Mouse (Mus musculus) embryonic facial prominence, embryonic 10.5 days (tissue): Measurements from ENCODE around the gene Tshb. TPM values are rescaled to one million over a fixed set of nuclear protein-coding genes. Genes with fewer than 3 reads are reported as not detected.
A peak's percentile ranks its signal among the peaks of the same experiment; 100 is the strongest.

ENCODE experiments used
- DNase-seq: peaks from one replicate; pipeline ENCODE4 v3.0.0-alpha.2; 2017; ENCODE audit warnings: low spot score
- H3K27ac ChIP-seq: fragments of 300-500 bp; sonication (generic); replicated peaks from 2 replicates; pipeline ENCODE4 v1.5.1; 2016; ENCODE audit warnings: mild to moderate bottlenecking
- H3K27me3 ChIP-seq: fragments of 300-500 bp; sonication (generic); replicated peaks from 2 replicates; pipeline ENCODE4 v1.6.1; 2016; ENCODE audit warnings: low read depth, mild to moderate bottlenecking; ENCODE audit not compliant: poor library complexity, severe bottlenecking
- H3K36me3 ChIP-seq: fragments of 300-500 bp; sonication (generic); replicated peaks from 2 replicates; pipeline ENCODE4 v1.6.1; 2016; ENCODE audit warnings: mild to moderate bottlenecking, moderate library complexity
- H3K4me1 ChIP-seq: fragments of 300-500 bp; sonication (generic); 2 replicates; pipeline ENCODE4 v1.6.1; 2016
- H3K4me3 ChIP-seq: fragments of 300-500 bp; sonication (generic); 2 replicates; pipeline ENCODE4 v1.5.1; 2016; ENCODE audit warnings: mild to moderate bottlenecking, moderate library complexity
- H3K9me3 ChIP-seq: fragments of 300-500 bp; sonication (generic); 2 replicates; pipeline ENCODE4 v1.6.1; 2016; ENCODE audit warnings: mild to moderate bottlenecking
- WGBS: fragments of 180-500 bp; shearing (Covaris S2); methylation state at CpG from one replicate; pipeline ENCODE4 v1.1.7; 2016; 5-methylcytosine and 5-hydroxymethylcytosine counted together
- polyA plus RNA-seq: library from polyadenylated mRNA; unstranded; fragments of >200 nt; fragmentation: Nextera tagmentation; extraction: Ambion mirVana; gene quantifications from 2 replicates; pipeline ENCODE4 v1.2.1, GENCODE M21; 2016

Tshb gene
- polyA plus RNA-seq, 1 experiment from 2014 or later: 0.10 TPM

- Histone ChIP-seq H3K36me3 (peaks cover 11% of the 10 kb centered on the region), H3K4me3 (no peak overlapping the region), H3K27ac (no peak overlapping the region), H3K27me3 (no peaks in the 10 kb centered on the region), H3K4me1 (peaks cover 11% of the 10 kb centered on the region; the same call in 1 of the 2 replicates), H3K9me3 (no peaks in the 10 kb centered on the region)
- no peak for DNase-seq
- WGBS: 82% methylated on average over 5 of the region's 5 CpGs
Observed at GRCm38 (mm10) chr3:102751136-102751535, 31.4 kb downstream of the Tshb start.

- Histone ChIP-seq H3K4me1 (peaks cover 25% of the 10 kb centered on the region), H3K27ac (no peak overlapping the region), H3K4me3 (no peak overlapping the region), H3K36me3 (peaks cover 11% of the 10 kb centered on the region), H3K9me3 (no peaks in the 10 kb centered on the region), H3K27me3 (no peaks in the 10 kb centered on the region)
- WGBS: 80% methylated on average over 5 of the region's 5 CpGs
- DNase-seq: no peak
Observed at GRCm38 (mm10) chr3:102748686-102749085, 33.8 kb downstream of the Tshb start.

- Histone ChIP-seq H3K9me3 (no peaks in the 10 kb centered on the region), H3K27me3 (no peaks in the 10 kb centered on the region), H3K36me3 (peaks cover 7% of the 10 kb centered on the region), H3K4me1 (peaks cover 31% of the 10 kb centered on the region), H3K4me3 (no peak overlapping the region), H3K27ac (no peak overlapping the region)
- 72% methylated on average over 3 of the region's 3 CpGs for WGBS
- no peak for DNase-seq
Observed at GRCm38 (mm10) chr3:102748038-102748437, 34.5 kb downstream of the Tshb start.

- no peaks in the 10 kb centered on the region; the same call in 1 of the 2 replicates for H3K36me3 ChIP-seq
- WGBS: 82% methylated on average over 4 of the region's 4 CpGs
- peaks cover 37% of the 10 kb centered on the region for H3K4me1 ChIP-seq
- no peaks in the 10 kb centered on the region for H3K9me3 ChIP-seq
- H3K27ac ChIP-seq: no peak overlapping the region
- no peaks in the 10 kb centered on the region for H3K27me3 ChIP-seq
- H3K4me3 ChIP-seq: no peak overlapping the region
- DNase-seq: no peak
Observed at GRCm38 (mm10) chr3:102746174-102746573, 36.3 kb downstream of the Tshb start.

GRCm38 (mm10) chr3:102744657-102745056 is 37.9 kb downstream of the Tshb start:
- Histone ChIP-seq H3K4me1 (peaks cover 37% of the 10 kb centered on the region), H3K27ac (peak overlapping the region; percentile 44)
- WGBS: 55% methylated on average over 5 of the region's 5 CpGs

GRCm38 (mm10) chr3:102743781-102744471 is 38.6 kb downstream of the Tshb start:
- 79% methylated on average over 9 of the region's 9 CpGs for WGBS
- peaks cover 37% of the 10 kb centered on the region for H3K4me1 ChIP-seq
- DNase-seq: no peak
- no peaks in the 10 kb centered on the region for H3K36me3 ChIP-seq
- H3K4me3 ChIP-seq: no peak overlapping the region
- H3K27ac ChIP-seq: 0 out of 2 replicates have a peak overlapping the region, but pooled peaks have one; percentile 44
- H3K9me3 ChIP-seq: no peaks in the 10 kb centered on the region
- H3K27me3 ChIP-seq: no peaks in the 10 kb centered on the region

More at GRCm38 (mm10) chr3:102744657-102745056, 37.9 kb downstream of the Tshb start:
- Histone ChIP-seq H3K9me3 (no peaks in the 10 kb centered on the region), H3K36me3 (no peaks in the 10 kb centered on the region), H3K4me3 (no peak overlapping the region), H3K27me3 (no peaks in the 10 kb centered on the region)
- no peak for DNase-seq

GRCm38 (mm10) chr3:102743202-102743601 is 39.3 kb downstream of the Tshb start:
- WGBS: 67% methylated on average over 4 of the region's 4 CpGs
- DNase-seq: no peak
- no peaks in the 10 kb centered on the region for H3K36me3 ChIP-seq
- H3K9me3 ChIP-seq: no peaks in the 10 kb centered on the region
- H3K27ac ChIP-seq: 0 out of 2 replicates have a peak overlapping the region, but pooled peaks have one; percentile 35
- no peaks in the 10 kb centered on the region for H3K27me3 ChIP-seq
- no peak overlapping the region for H3K4me3 ChIP-seq
- peaks cover 32% of the 10 kb centered on the region for H3K4me1 ChIP-seq

GRCm38 (mm10) chr3:102742725-102743124 is 39.8 kb downstream of the Tshb start:
- peaks cover 29% of the 10 kb centered on the region for H3K4me1 ChIP-seq
- no peak overlapping the region for H3K4me3 ChIP-seq
- H3K36me3 ChIP-seq: no peaks in the 10 kb centered on the region
- no peaks in the 10 kb centered on the region for H3K27me3 ChIP-seq
- no peak for DNase-seq
- 59% methylated on average over 4 of the region's 4 CpGs for WGBS
- 0 out of 2 replicates have a peak overlapping the region, but pooled peaks have one; percentile 35 for H3K27ac ChIP-seq
- H3K9me3 ChIP-seq: no peaks in the 10 kb centered on the region

- H3K9me3 ChIP-seq: no peaks in the 10 kb centered on the region
- no peaks in the 10 kb centered on the region for H3K36me3 ChIP-seq
- WGBS: 85% methylated on average over 6 of the region's 6 CpGs
- DNase-seq: no peak
- H3K4me1 ChIP-seq: peaks cover 42% of the 10 kb centered on the region
- H3K27me3 ChIP-seq: peaks cover 21% of the 10 kb centered on the region
- no peak overlapping the region for H3K27ac ChIP-seq
- H3K4me3 ChIP-seq: no peak overlapping the region
Observed at GRCm38 (mm10) chr3:102738926-102739325, 43.6 kb downstream of the Tshb start.

- Histone ChIP-seq H3K36me3 (no peaks in the 10 kb centered on the region), H3K27me3 (peaks cover 27% of the 10 kb centered on the region), H3K4me3 (no peak overlapping the region), H3K9me3 (no peaks in the 10 kb centered on the region), H3K27ac (no peak overlapping the region), H3K4me1 (peaks cover 37% of the 10 kb centered on the region)
- no peak for DNase-seq
- WGBS: 80% methylated on average over 10 of the region's 10 CpGs
Observed at GRCm38 (mm10) chr3:102738161-102738901, 44.2 kb downstream of the Tshb start.

- H3K9me3 ChIP-seq: no peaks in the 10 kb centered on the region
- no peak overlapping the region for H3K4me3 ChIP-seq
- peaks cover 35% of the 10 kb centered on the region for H3K27me3 ChIP-seq
- no peak for DNase-seq
- no peak overlapping the region for H3K27ac ChIP-seq
- no peaks in the 10 kb centered on the region for H3K36me3 ChIP-seq
- peaks cover 29% of the 10 kb centered on the region for H3K4me1 ChIP-seq
- whole genome bisulfite sequencing: 79% methylated on average over 6 of the region's 6 CpGs
Observed at GRCm38 (mm10) chr3:102737106-102737505, 45.4 kb downstream of the Tshb start.

- Histone ChIP-seq H3K9me3 (no peaks in the 10 kb centered on the region), H3K4me3 (no peak overlapping the region), H3K27me3 (peaks cover 35% of the 10 kb centered on the region), H3K27ac (no peak overlapping the region), H3K36me3 (no peaks in the 10 kb centered on the region), H3K4me1 (peaks cover 29% of the 10 kb centered on the region)
- no peak for DNase-seq
- 89% methylated on average over 6 of the region's 6 CpGs for WGBS
Observed at GRCm38 (mm10) chr3:102736436-102736835, 46.1 kb downstream of the Tshb start.

GRCm38 (mm10) chr3:102735638-102736037 is 46.9 kb downstream of the Tshb start:
- no peak overlapping the region; the same call in 1 of the 2 replicates for H3K27ac ChIP-seq
- WGBS: 60% methylated on average over 6 of the region's 6 CpGs
- no peak for DNase-seq

More at GRCm38 (mm10) chr3:102735638-102736037, 46.9 kb downstream of the Tshb start:
- H3K9me3 ChIP-seq: no peaks in the 10 kb centered on the region
- H3K4me3 ChIP-seq: peak overlapping the region; percentile 82
- no peaks in the 10 kb centered on the region for H3K36me3 ChIP-seq
- H3K27me3 ChIP-seq: peaks cover 35% of the 10 kb centered on the region
- peaks cover 29% of the 10 kb centered on the region for H3K4me1 ChIP-seq
